Comparison of ENCODE assay signal across 8 mouse cellular contexts in the genomic region with DNA sequence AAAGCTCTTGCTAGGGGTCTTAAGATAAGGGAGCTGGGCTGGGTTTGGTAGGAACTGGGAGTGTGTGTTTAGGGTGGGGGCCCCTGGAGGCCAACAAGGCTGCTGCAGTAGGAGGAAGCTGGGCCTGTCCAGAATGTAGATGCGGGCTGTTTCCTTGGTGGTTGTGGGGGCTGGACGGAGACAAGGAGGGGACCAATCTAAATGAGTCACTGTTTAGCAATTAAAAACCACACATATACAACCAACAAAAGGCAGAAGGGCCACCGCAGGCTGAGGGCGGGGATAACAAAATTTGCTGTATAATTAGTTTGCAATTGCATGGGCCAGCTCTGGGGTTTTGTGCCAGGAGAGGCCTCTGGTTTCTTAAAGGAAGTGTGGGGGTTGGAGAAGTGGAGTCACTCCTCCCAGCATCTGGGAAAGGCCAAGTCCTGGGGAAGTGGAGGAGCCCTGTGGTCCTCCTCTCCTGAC. TPM values are rescaled to one million over a fixed set of nuclear protein-coding genes. Genes with fewer than 3 reads are reported as not detected.
A peak's percentile ranks its signal among the peaks of the same experiment; 100 is the strongest.
DNase-seq lines count a peak whose midpoint lies in the region; ATAC-seq and TF ChIP-seq lines count a peak whose summit lies in the region.

No protein-coding gene starts in this region.

- peak; percentile 48 to 50 for DNase-seq in spleen, adult 18-20 months
- no peak for DNase-seq in spleen, adult 12 weeks (ENCODE audit: low spot score)
- DNase-seq in embryonic facial prominence, embryonic 10.5 days (ENCODE audit: low spot score): no peak
- DNase-seq in kidney, adult 9 months: peak; percentile 76
- DNase-seq in spleen, adult 2 months (ENCODE audit: low read depth in 1 of 2, low spot score in 2 of 2): peak in 1 of 2 experiments; percentile 50
- no peak for DNase-seq in thymus, postnatal 0 days (ENCODE audit: low spot score)

- H3K36me3 ChIP-seq in embryonic facial prominence, embryonic 10.5 days (replicated peaks): peaks cover 52% of the 10 kb centered on the region
- H3K36me3 ChIP-seq in heart, embryonic 11.5 days (ENCODE audit: control insufficient read depth, insufficient read depth, low read length): peaks cover 18% of the 10 kb centered on the region
- H3K36me3 ChIP-seq in lung, embryonic 16.5 days (ENCODE audit: control insufficient read depth, insufficient read depth, low read length): peaks cover 18% of the 10 kb centered on the region
- peaks cover 6% of the 10 kb centered on the region; the same call in 1 of the 2 replicates for H3K36me3 ChIP-seq in spleen, adult 2 months (ENCODE audit: control insufficient read depth, insufficient read depth, low read length)

- peak overlapping the region; percentile 98 for H3K9ac ChIP-seq in heart, embryonic 11.5 days (ENCODE audit: low read depth, low read length)
- H3K9ac ChIP-seq in lung, embryonic 16.5 days (ENCODE audit: low read length): peak overlapping the region; percentile 99

- no peaks in the 10 kb centered on the region for H3K9me3 ChIP-seq in embryonic facial prominence, embryonic 10.5 days
- H3K9me3 ChIP-seq in heart, embryonic 11.5 days (replicated peaks; ENCODE audit: control insufficient read depth, low read length): no peaks in the 10 kb centered on the region
- H3K9me3 ChIP-seq in lung, embryonic 16.5 days (ENCODE audit: control insufficient read depth, low read length): no peaks in the 10 kb centered on the region

- peaks cover 77% of the 10 kb centered on the region for H3K4me1 ChIP-seq in embryonic facial prominence, embryonic 10.5 days
- peaks cover 50% of the 10 kb centered on the region for H3K4me1 ChIP-seq in heart, embryonic 11.5 days (ENCODE audit: control insufficient read depth, insufficient read depth, low read length)
- H3K4me1 ChIP-seq in lung, embryonic 16.5 days (replicated peaks; ENCODE audit: control insufficient read depth, insufficient read depth, low read length): peaks cover 50% of the 10 kb centered on the region
- H3K4me1 ChIP-seq in spleen, adult 2 months (ENCODE audit: control insufficient read depth, insufficient read depth, insufficient read length): peaks cover 40% of the 10 kb centered on the region

- peak overlapping the region; percentile 99 for H3K27ac ChIP-seq in embryonic facial prominence, embryonic 10.5 days (replicated peaks)
- peak overlapping the region; percentile 99 for H3K27ac ChIP-seq in heart, embryonic 11.5 days (ENCODE audit: low read depth, low read length)
- H3K27ac ChIP-seq in lung, embryonic 16.5 days (ENCODE audit: low read length): peak overlapping the region; percentile 100
- peak overlapping the region; percentile 99 for H3K27ac ChIP-seq in spleen, adult 2 months (ENCODE audit: insufficient read depth, low read length)

- TF ChIP-seq CTCF in spleen, adult 2 months (IDR thresholded peaks at IDR 0.05; ENCODE audit: extremely low read depth, insufficient read depth, insufficient read length, insufficient replicate concordance): peak; percentile 27; the same call in 1 of the 2 replicates

- TF ChIP-seq POLR2A in spleen, adult 2 months (IDR thresholded peaks at IDR 0.05; ENCODE audit: low read depth, low read length): no peak

- WGBS in embryonic facial prominence, embryonic 10.5 days: 9% methylated on average over 4 of the region's 4 CpGs
- 12% methylated on average over 4 of the region's 4 CpGs for WGBS in heart, embryonic 11.5 days (ENCODE audit: insufficient replicate concordance)
- WGBS in lung, embryonic 16.5 days: 3% methylated on average over 4 of the region's 4 CpGs
- WGBS in spleen, adult 2 months: 0% methylated on average over 4 of the region's 4 CpGs

- peak; percentile 15; the same call in 1 of the 2 replicates for ATAC-seq in heart, embryonic 11.5 days (replicated peaks; ENCODE audit: insufficient number of reproducible peaks, low FRiP score, low TSS enrichment)
- peak; percentile 14; the same call in 1 of the 2 replicates for ATAC-seq in lung, embryonic 16.5 days (ENCODE audit: low read depth)

- H3K4me2 ChIP-seq in heart, embryonic 11.5 days: peak overlapping the region; percentile 98
- H3K4me2 ChIP-seq in lung, embryonic 16.5 days (ENCODE audit: low read depth, low read length): peak overlapping the region; percentile 96

- no peaks in the 10 kb centered on the region for H3K27me3 ChIP-seq in embryonic facial prominence, embryonic 10.5 days (replicated peaks; ENCODE audit: low read depth, poor library complexity, severe bottlenecking)
- H3K27me3 ChIP-seq in heart, embryonic 11.5 days (ENCODE audit: control insufficient read depth, insufficient read depth, low read length): no peaks in the 10 kb centered on the region
- H3K27me3 ChIP-seq in lung, embryonic 16.5 days (ENCODE audit: control insufficient read depth, insufficient read depth, low read depth, low read length): no peaks in the 10 kb centered on the region
- no peaks in the 10 kb centered on the region for H3K27me3 ChIP-seq in spleen, adult 2 months (ENCODE audit: control insufficient read depth, insufficient read depth, low read length)

- peak overlapping the region; percentile 96 for H3K4me3 ChIP-seq in embryonic facial prominence, embryonic 10.5 days
- peak overlapping the region; percentile 85 for H3K4me3 ChIP-seq in heart, embryonic 11.5 days (ENCODE audit: low read depth, low read length)
- peak overlapping the region; percentile 91 for H3K4me3 ChIP-seq in lung, embryonic 16.5 days (ENCODE audit: low read length)
- H3K4me3 ChIP-seq in spleen, adult 2 months (ENCODE audit: extremely low read depth, insufficient read depth, insufficient read length): peak overlapping the region; percentile 65

RNA-seq across cellular contexts. Expression of gene Trim8, which starts 2.6 kb away (rescaled TPM):
- polyA plus RNA-seq in embryonic facial prominence, embryonic 10.5 days (2016; fragmentation: Nextera tagmentation; extraction: Ambion mirVana): 19.5 and 20.9 TPM in 2 replicates
- 18.0 and 18.6 TPM in 2 replicates for polyA plus RNA-seq in heart, embryonic 11.5 days (2014; fragmentation: Nextera tagmentation; extraction: Ambion mirVana)
- 22.4 and 24.9 TPM in 2 replicates for polyA plus RNA-seq in lung, embryonic 16.5 days (2015; fragmentation: Nextera tagmentation; extraction: Ambion mirVana)
- 47.1 and 58.4 TPM in 2 replicates for polyA plus RNA-seq in spleen, adult 2 months (2012; rRNA removed)
- polyA plus RNA-seq in thymus, postnatal 0 days (2015; fragmentation: Nextera tagmentation; extraction: Ambion mirVana): 20.4 and 23.6 TPM in 2 replicates

Comparison
In these comparisons a context has a peak if more than half of its experiments do, and no peak if none do; other contexts are left out.
1. DNase-seq: peak in spleen, adult 18-20 months (2 of 2) and kidney, adult 9 months (single experiment); none in spleen, adult 12 weeks (single experiment), embryonic facial prominence, embryonic 10.5 days (single experiment) and thymus, postnatal 0 days (single experiment).
2. Peak in every context shown above with its lines, with median percentiles within 50 percentile points of each other: H3K27ac ChIP-seq and H3K4me3 ChIP-seq.